Mouse (Mus musculus) liver, adult 2 months (tissue): ENCODE measurements at regions not wholly inside any gene's neighbourhood (a gene's known extent, or its start where the extent isn't known, plus 50 kb on each side); places are given as distances from the start of the nearest gene placed in this dataset.
"Not testable (repeated sequence)": the region's sequence is repeated elsewhere in the genome, so short reads cannot be mapped to it uniquely, and the experiment has no call there.

ENCODE experiments used
- DNase-seq: peaks from one replicate; pipeline ENCODE4 v3.0.0-alpha.2; 2011; ENCODE audit warnings: low read depth, low spot score; ENCODE audit errors: extremely low read depth
- H3K27ac ChIP-seq: fragments of 200-500 bp; replicated peaks from 2 replicates; pipeline ENCODE4 v1.5.1; 2012; ENCODE audit warnings: low read depth, mild to moderate bottlenecking, control low read depth, inconsistent platforms, low read length; ENCODE audit not compliant: insufficient read depth
- H3K27me3 ChIP-seq: fragments of 200-500 bp; 2 replicates; pipeline ENCODE4 v1.6.1; 2012; ENCODE audit warnings: mild to moderate bottlenecking, moderate library complexity, low read length, inconsistent platforms; ENCODE audit not compliant: control insufficient read depth, insufficient read depth
- H3K36me3 ChIP-seq: fragments of 200-500 bp; 2 replicates; pipeline ENCODE4 v1.6.1; 2012; ENCODE audit warnings: low read length, inconsistent platforms; ENCODE audit not compliant: control insufficient read depth, insufficient read depth
- H3K4me1 ChIP-seq: fragments of 200-500 bp; 2 replicates; pipeline ENCODE4 v1.6.1; 2011; ENCODE audit warnings: low read length; ENCODE audit not compliant: control insufficient read depth, insufficient read depth
- H3K4me3 ChIP-seq: fragments of 200-500 bp; 2 replicates; pipeline ENCODE4 v1.5.1; 2011; ENCODE audit warnings: low read depth, mild to moderate bottlenecking, control low read depth, low read length, moderate library complexity; ENCODE audit not compliant: insufficient read depth
- H3K79me2 ChIP-seq: fragments of 200-500 bp; 2 replicates; pipeline ENCODE4 v1.6.1; 2012; ENCODE audit warnings: inconsistent platforms, mild to moderate bottlenecking, low read length, moderate library complexity; ENCODE audit not compliant: control insufficient read depth, insufficient read depth
- H3K9ac ChIP-seq: fragments of 200-500 bp; 2 replicates; pipeline ENCODE4 v1.6.1; 2012; ENCODE audit warnings: low read depth, mild to moderate bottlenecking, control low read depth, inconsistent platforms, low read length
- CTCF ChIP-seq: fragments of 200-500 bp; IDR thresholded peaks from 2 replicates; pipeline ENCODE4 v1.5.1; 2011; ENCODE audit warnings: low read depth, low read length, control low read depth
- POLR2A ChIP-seq: fragments of 200-500 bp; IDR thresholded peaks from 2 replicates; pipeline ENCODE4 v1.6.1; 2011; ENCODE audit warnings: low read length, control low read depth; ENCODE audit not compliant: insufficient read depth; ENCODE audit errors: extremely low read depth
- WGBS: fragments of 180-500 bp; shearing (Covaris S2); methylation state at CpG from one replicate; pipeline ENCODE4 v1.1.7; 2018; 5-methylcytosine and 5-hydroxymethylcytosine counted together

DNA sequence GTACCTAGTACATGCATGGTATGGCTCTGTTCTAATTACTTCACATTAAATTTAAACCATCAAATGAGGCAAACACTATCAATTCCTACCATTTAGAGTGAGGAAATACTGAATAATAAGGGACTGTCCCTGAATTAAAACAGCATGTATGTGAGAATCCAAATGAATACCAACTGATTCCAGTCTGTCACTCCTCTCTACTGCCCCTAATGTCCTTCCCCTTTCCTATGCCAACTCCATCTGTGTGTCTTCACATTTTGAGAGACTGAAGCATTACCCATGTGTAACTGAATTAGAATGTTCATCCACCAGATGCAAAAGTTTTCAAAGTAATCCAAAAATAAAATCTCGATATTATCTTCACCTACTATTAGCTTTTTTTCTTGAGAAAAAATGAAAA lies 358.0 kb upstream of the Zfp960 start:
- 61% methylated on average over 1 of the region's 1 CpGs for WGBS
- H3K27ac ChIP-seq: no peak overlapping the region
- H3K27me3 ChIP-seq: no peaks in the 10 kb centered on the region
- H3K9ac ChIP-seq: no peak overlapping the region
- TF ChIP-seq POLR2A (no peak), CTCF (no peak)
- H3K4me1 ChIP-seq: no peaks in the 10 kb centered on the region
- H3K79me2 ChIP-seq: no peaks in the 10 kb centered on the region
- no peak overlapping the region for H3K4me3 ChIP-seq
- no peaks in the 10 kb centered on the region for H3K36me3 ChIP-seq
- DNase-seq: no peak

DNA sequence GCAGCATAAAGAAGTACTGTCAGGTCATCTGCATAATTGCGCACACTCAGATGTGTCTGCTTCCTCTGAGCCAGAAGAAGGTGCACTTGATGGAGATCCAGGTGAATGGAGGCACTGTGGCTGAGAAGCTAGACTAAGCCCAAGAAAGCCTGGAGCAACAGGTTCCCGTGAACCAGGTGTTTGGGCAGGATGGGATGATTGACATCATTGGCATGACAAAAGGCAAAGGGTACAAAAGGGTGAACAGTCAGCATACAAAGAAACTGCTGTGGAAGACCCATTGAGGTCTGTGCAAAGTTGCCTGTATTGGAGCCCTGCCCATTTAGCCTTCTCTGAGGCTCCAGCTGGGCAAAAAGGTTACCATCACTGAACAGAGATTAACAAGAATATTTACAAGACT lies 337.0 kb upstream of the Zfp960 start:
- H3K27ac ChIP-seq: no peak overlapping the region
- no peaks in the 10 kb centered on the region for H3K79me2 ChIP-seq
- WGBS: 86% methylated on average over 2 of the region's 2 CpGs
- TF ChIP-seq POLR2A: no peak
- no peak for TF ChIP-seq CTCF
- H3K36me3 ChIP-seq: no peaks in the 10 kb centered on the region
- H3K4me3 ChIP-seq: no peak overlapping the region
- H3K9ac ChIP-seq: no peak overlapping the region
- no peaks in the 10 kb centered on the region for H3K4me1 ChIP-seq
- DNase-seq: no peak
- H3K27me3 ChIP-seq: no peaks in the 10 kb centered on the region

DNA sequence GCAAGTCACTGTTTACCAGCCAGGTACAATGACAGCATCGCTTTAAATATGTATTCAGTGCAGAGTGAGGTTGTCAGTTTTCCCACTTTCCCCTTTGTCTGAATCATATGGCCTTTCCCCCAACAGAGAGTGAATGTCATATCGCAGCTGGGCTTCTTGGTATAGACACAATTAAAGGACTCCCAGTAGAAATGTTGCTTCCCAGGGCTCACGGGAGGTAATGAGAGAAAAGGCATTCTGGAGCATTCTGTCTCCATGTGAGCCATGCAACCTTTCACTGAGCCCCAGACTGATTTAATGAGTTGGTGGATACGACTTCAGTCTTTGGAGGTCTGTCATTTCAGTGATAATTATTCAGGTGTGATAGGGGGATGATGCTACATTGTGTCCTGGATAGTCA lies 310.8 kb upstream of the Zfp960 start:
- H3K36me3 ChIP-seq: no peaks in the 10 kb centered on the region
- 67% methylated on average over 4 of the region's 4 CpGs for WGBS
- TF ChIP-seq CTCF: no peak
- no peak for TF ChIP-seq POLR2A

DNA sequence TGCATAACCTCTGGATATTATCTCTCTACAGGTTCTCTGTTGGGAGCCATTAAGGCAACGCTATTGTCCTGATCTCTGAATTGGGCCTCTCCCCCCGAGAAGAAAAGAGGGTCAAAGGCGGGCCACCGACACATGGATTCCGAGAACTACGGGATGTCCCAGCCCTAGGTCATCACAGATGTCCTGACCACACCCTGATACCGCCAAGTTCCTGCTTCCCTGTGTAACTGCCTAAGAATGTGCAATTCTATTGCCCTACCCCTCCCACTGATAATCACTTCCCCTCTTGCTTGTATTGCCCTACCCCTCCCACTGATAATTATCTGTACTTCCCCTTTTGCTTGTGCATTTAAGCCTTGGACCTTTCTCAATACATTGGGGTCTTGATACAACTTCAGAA lies 293.3 kb upstream of the Zfp960 start:
- H3K9ac ChIP-seq, H3K36me3 ChIP-seq, H3K4me3 ChIP-seq, DNase-seq, H3K27me3 ChIP-seq, H3K79me2 ChIP-seq, H3K27ac ChIP-seq, H3K4me1 ChIP-seq: not testable (repeated sequence)
- 83% methylated on average over 7 of the region's 7 CpGs for WGBS

More for the DNA sequence above, 310.8 kb upstream of the Zfp960 start:
- H3K27me3 ChIP-seq: no peaks in the 10 kb centered on the region
- H3K4me3 ChIP-seq: no peak overlapping the region
- H3K4me1 ChIP-seq: no peaks in the 10 kb centered on the region
- no peak for DNase-seq
- no peak overlapping the region for H3K9ac ChIP-seq
- no peak overlapping the region for H3K27ac ChIP-seq
- no peaks in the 10 kb centered on the region for H3K79me2 ChIP-seq

DNA sequence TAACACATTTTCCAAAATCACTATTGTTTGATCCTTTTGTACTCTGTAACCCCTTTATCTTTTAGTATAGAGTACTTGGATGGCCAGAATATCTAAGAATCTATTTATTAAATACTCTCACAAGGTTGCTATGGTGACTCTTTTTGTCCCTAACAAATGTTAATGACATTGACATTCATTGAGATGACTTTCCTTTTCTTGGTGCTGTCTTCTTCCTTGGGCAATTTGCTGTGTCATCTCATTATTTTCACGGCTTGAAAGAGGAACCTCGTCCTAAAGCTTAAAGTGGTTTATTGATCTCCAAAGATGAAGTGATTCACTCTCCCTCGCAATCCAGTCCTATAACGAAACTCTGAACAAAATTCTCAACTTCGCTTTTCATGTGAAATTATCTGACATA lies 265.6 kb upstream of the Zfp960 start:
- Histone ChIP-seq H3K4me3 (no peak overlapping the region), H3K27me3 (no peaks in the 10 kb centered on the region), H3K79me2 (no peaks in the 10 kb centered on the region), H3K4me1 (no peaks in the 10 kb centered on the region), H3K9ac (no peak overlapping the region), H3K36me3 (no peaks in the 10 kb centered on the region), H3K27ac (no peak overlapping the region)
- 80% methylated on average over 5 of the region's 5 CpGs for WGBS
- DNase-seq: no peak
- TF ChIP-seq POLR2A: no peak
- no peak for TF ChIP-seq CTCF

DNA sequence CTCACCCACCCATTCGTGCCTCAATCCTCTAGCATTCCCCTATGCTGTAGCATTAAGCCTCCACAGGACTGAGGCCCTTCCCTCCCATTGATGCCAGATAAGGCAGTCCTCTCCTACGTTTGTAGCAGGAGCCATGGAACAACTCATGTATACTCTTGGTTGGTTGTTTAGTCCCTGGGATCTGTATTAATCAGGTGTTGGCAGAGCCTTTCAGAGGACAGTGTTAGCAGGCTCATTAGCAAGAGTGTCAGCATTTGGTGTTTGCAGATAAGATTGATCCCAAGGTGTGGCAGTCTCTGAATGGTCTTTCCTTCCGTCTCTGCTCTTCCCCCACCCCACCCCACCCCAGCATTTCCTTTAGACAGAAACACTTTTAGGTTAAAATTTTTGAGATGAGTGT lies 258.9 kb upstream of the Zfp960 start:
- Histone ChIP-seq H3K4me3 (no peak overlapping the region), H3K9ac (no peak overlapping the region), H3K4me1 (no peaks in the 10 kb centered on the region), H3K79me2 (no peaks in the 10 kb centered on the region), H3K27me3 (no peaks in the 10 kb centered on the region), H3K27ac (no peak overlapping the region), H3K36me3 (no peaks in the 10 kb centered on the region)
- 15% methylated on average over 3 of the region's 3 CpGs for WGBS
- DNase-seq: no peak
- TF ChIP-seq CTCF (no peak), POLR2A (no peak)

DNA sequence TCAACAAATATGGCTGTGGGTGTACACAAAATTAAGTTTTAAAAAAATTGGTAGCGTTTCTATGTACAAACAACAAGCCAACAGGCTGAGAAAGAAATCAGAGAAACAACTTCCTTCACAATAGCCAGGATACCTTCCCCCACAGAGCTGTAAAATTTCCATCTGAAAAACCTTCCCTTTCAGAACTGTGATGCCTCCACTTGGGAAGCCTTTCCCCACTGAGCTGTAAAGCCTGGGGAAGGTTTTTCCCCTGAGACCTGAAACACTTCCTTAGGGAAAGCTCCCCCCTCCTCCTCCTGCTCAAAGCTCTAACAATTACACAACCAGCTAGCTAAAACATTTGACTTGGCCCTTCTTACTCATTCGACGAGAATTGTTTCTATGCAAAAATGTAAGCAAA lies 245.5 kb upstream of the Zfp960 start:
- TF ChIP-seq CTCF (no peak), POLR2A (no peak)
- H3K4me3 ChIP-seq: no peak overlapping the region
- no peaks in the 10 kb centered on the region for H3K4me1 ChIP-seq
- H3K27me3 ChIP-seq: no peaks in the 10 kb centered on the region
- DNase-seq: no peak
- no peak overlapping the region for H3K9ac ChIP-seq
- WGBS: 41% methylated on average over 3 of the region's 3 CpGs
- no peaks in the 10 kb centered on the region for H3K79me2 ChIP-seq
- H3K36me3 ChIP-seq: no peaks in the 10 kb centered on the region
- no peak overlapping the region for H3K27ac ChIP-seq
